Mouse (Mus musculus): Measurements from ENCODE around the gene Uts2.

Uts2 gene

DNA sequence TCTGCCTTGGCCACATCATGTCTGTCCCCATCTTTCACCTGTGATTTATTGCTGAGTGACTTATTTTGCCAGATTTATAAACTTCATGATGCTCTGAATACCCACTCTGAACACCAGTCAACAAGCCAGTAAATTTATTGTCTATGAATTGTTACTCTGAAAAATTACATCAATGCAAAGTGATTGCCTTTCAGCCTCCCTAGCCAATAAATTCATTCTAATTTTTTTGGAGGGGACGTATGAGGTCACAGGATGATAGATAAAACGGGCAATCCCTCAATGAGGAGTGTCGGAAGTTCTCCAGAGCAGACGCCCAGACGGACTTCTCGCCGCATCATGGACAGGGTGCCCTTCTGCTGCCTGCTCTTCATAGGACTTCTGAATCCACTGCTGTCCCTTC is at the start of gene Uts2:
Uts2 (plus strand) TSS at position 301 of the 400 bp plus-strand sequence.
- DNase-seq = no peak

DNA sequence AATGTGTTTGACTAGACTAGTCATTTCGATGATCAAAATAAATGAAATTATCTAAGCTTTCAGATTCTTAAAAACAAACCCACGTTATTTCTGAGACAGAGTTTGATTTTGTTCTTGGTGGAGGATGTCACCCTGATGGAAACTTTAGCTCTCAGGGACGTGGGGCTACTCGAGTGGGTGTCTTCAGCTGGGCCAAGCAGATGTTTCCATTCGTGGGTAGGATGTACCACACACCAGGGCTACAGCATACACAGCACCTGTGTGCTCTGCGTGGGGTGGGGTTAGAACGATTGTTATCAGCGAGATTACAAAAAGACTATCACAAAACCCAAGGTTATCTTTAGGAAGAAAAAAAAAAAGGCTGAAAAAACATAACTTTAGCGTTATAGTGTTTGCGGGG is 45.9 kb upstream of the Uts2 start:
- no peak for DNase-seq

DNA sequence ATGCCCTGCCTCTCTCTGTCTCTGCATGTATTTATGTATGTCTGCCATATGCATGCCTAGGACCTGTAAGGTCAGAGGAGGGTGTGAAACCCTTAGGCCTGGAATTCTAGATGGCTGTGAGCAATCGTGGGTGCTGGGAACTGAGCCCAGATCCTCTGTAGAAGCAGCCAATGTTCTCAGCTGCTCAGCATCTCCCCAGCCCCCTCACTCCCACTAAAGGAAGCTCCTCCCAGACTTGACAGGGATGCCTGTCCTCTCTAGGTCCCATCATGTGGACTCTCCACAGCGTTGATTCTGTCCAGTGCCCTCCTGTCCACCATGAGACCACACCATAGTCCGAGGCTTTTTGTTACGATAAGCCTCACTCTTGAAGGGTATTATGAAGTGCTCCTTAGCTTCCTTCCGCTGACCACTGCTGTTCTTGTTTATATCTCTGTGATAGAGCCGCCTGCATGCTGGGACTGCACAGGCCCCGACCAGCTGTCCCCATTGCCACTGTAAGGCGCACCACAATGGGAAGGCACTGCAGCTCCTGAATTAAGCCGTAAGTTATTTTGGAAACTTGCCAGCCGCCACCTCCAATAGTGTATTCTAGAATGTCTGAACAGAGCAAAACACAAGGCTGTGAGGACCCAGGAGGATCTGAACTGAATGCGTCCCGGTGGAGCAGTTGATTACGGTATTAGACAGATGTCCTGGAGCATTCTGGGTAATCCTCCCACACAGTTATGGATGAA is 40.4 kb upstream of the Uts2 start:
- DNase-seq = peak in 1 of 2 experiments; percentile 16

DNA sequence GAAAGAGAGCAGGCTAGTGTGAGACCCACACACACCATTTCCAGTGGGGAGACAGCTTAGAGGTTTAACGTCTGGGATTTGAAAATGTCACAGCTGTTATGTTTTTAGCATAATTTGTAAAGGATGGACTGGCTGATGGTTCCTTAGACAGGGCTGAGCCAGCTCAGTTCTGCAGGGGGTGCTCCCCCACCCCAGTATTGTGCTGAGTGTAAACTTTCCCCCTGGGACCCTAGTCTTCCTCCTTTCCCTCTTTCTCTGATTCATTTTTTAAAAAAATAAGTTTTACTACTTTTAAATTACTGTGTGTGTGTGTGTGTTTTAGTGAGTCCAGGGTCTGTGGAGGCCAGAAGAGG is 39.8 kb upstream of the Uts2 start:
- DNase-seq = no peak

DNA sequence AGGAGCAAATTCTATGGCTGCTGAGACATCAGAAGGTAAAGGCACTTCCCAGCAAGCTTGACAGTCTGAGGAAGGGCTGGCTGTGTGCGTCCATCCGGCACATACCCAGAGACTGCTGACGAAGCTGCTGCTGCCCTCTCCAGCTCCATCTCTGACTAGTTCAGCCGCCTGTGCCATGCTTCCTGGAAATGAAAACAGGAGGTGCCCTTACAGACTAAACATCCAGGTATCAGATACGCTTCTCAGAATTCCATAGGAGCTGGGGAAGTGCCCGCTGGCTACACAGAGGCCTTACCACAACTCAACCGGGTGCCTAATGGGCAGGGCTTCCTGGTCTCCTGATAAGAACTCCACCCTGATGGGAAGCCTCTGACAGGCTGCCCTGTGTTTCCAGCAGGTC is 38.4 kb upstream of the Uts2 start:
- no peak for DNase-seq

DNA sequence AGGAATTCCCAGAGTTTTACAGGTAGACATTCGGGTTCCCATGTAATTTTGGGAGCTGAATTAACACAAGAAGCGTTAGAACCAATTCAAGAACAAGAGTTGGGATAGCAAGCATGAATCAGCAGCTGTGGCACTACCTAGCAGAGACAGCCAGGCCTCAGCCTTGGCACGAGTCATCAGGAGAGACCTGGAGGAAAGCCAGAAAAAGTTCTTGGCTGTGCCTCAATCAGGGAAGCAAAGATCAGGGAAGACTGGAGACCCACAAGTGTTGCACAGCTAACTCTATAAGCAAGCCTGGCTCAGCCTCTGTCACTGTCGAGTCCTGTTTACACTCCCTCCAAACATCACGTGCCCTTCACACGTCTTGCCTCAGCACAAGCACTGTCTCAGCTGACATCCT is 34.7 kb upstream of the Uts2 start:
- no peak for DNase-seq

DNA sequence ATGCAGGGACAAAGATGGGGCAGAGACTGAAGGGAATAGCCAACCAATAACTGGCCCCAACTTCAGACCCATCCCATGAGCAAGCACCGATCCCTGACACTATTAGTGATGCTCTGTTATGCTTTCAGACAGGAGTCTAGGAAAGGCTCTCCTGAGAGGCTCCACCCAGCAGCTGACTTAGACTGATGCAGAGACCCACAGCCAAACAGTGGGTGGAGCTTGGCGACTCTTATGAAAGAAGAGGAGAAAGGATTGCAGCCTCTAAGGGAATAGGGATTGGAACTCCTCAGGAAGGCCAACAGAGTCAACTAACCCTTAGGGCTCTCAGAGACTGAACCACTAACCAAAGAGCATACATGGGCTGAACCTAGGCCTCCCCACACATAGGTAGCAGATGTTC is 33.2 kb upstream of the Uts2 start:
- no peak for DNase-seq

GRCm38 (mm10) chr4:150964635-150965554 is 32.0 kb upstream of the Uts2 start:
- peak; percentile 81 to 91 for DNase-seq

DNA sequence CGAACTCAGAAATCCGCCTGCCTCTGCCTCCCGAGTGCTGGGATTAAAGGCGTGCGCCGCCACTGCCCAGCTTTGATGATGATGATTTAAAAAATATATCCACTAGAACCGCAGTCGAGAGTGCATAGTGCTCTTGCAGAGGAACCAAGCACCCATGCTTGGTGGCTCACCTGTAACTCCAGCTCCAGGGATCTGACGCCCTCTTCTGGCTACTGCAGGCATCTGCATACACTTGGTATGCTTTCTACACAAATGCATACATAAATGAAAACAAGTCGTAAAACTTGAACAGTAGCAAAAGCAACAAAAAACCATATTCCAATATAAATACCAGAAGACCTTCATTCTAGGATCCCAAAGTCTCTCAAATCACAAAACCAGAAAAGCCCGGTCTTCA is 31.3 kb upstream of the Uts2 start:
- no peak for DNase-seq

DNA sequence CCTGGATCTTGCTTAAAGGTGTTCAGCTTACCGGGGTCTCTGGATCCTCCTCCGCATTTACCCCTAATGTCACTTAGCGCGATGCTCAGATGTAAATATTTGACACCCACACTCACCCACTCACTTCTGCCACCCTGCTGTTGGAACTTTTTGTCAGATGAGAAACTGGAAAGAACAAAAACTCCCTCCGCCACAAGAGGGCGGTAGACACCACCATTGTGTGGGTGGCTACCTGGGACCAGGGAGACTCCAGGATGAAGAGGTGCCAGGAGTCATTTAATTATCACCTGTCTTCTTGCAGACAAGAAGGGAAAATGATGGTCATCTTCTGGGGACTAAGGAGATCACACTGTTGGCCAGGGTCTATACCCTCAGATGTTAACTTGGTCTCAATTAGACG is 30.3 kb upstream of the Uts2 start:
- peak; percentile 51 to 79 for DNase-seq

DNA sequence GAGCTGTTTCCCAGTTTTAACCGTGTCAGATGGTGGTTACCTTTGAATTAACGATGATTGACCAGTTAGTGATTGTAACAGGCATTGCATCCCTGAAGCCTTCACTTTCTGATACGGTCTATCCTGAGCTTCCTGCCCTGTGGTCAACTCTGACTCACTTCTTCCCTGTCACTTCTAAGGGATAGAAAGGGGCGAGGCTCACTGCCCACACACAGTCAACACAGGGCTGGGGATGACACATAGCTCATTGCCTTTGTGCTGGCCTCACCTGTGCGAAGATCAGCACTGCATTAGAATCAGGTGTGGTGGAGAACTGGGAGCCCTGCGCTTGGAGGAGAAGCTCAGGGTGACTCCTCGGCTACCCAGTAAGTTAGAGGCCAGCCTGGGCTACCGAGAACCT is 27.9 kb upstream of the Uts2 start:
- DNase-seq = no peak

DNA sequence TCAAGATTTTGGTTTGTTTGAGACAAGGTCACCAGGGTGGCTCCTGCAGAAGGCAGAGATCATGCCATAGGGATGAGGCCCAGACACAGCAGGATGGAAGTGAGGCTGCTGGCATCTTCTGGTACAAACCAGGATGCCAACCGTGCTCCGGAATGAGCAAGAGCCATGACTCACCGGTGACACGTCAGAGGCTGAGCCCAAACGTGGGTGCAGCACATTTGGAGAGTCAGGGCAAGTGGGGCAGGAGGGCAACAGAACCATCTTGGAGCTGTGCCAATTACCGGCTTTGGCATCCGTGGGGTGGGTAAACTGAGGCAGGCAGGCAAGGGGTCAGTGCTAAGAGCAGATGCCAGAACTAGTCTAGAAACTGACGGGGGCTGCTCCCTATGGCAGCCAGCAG is 23.6 kb upstream of the Uts2 start:
- peak in 1 of 2 experiments; percentile 9 for DNase-seq

DNA sequence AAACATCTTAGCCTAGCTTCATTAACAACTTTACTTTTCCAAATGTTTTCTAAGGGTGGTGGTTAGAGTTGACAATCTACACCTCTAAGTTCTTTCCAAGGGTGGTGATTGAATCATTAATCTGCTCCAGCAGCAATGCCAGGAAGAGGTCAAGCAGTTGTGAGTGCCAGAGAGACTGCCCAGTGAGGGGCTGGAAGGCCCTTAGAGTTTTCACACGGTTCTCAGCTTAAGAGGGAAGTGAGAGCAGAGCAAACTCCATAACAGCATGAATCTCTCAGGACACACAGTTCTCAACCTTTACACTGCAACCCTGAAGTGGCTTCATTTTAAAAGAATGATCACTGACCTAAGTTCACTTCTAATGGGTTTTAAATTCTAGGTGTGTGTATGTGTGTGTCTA is 21.8 kb upstream of the Uts2 start:
- DNase-seq = no peak

DNA sequence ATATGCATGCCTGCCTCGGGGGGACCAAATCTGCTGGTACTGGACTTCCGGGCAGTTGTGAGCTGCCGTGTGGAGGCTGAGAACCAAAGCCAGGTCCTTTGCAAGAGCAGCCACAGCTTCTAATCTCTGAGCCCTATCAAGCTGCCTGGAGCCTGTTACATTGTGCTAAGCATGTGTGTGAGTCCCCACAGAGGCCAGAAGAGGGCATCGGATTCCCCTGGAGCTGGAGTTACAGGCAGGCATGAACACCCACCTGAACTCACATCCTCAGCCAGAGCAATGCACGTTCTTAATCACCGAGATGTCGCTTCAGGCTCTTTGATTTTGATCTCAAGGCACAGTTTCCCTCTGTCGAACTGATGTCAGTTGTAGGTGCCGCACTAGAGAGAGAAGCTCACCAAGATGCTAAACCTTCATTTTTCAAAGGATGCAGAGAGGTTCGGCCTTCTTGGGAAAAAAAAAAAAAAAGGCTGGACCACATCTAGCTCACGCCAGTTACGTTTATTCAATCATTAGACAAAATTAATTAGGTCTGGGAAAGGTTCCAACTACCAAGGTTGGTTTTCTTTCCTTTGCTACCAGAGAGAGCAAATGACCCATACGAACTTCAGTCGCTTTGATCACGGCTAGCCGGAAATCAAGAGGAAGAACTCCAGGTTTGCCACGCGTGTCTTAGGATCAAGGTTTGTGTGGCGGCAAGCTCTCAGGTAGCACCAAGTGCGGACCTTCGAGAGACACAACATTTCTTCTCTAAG is 18.6 kb upstream of the Uts2 start:
- DNase-seq = no peak

- DNase-seq = no peak
These were observed 17.4 kb upstream of the Uts2 start for GRCm38 (mm10) chr4:150979455-150979854.

GRCm38 (mm10) chr4:150980153-150980552 is 16.7 kb upstream of the Uts2 start:
- DNase-seq = no peak

- peak in 1 of 2 experiments; percentile 15 for DNase-seq
These were observed 6.7 kb upstream of the Uts2 start for GRCm38 (mm10) chr4:150990148-150990547.

- no peak for DNase-seq
These were observed 1.7 kb downstream of the Uts2 start for GRCm38 (mm10) chr4:150998626-150999025.

DNA sequence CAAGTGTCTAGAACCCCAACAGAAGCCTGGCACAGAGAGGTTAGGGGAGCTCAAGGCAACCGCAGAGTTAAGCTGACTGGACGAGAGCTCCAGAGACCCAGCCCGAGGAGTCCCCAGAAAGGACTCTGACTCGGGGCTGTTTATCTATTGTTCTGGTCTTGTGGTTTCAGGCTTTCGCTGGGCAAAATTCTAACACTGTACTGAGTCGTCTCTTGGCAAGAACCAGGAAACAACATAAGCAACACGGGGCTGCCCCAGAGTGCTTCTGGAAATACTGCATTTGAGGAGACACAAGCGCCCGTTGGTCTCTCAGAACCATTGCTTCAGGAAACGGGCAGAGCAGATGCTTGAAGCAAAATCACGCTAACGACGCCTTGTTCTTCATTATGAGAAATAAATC is 4.5 kb downstream of the Uts2 start:
- DNase-seq = no peak

DNA sequence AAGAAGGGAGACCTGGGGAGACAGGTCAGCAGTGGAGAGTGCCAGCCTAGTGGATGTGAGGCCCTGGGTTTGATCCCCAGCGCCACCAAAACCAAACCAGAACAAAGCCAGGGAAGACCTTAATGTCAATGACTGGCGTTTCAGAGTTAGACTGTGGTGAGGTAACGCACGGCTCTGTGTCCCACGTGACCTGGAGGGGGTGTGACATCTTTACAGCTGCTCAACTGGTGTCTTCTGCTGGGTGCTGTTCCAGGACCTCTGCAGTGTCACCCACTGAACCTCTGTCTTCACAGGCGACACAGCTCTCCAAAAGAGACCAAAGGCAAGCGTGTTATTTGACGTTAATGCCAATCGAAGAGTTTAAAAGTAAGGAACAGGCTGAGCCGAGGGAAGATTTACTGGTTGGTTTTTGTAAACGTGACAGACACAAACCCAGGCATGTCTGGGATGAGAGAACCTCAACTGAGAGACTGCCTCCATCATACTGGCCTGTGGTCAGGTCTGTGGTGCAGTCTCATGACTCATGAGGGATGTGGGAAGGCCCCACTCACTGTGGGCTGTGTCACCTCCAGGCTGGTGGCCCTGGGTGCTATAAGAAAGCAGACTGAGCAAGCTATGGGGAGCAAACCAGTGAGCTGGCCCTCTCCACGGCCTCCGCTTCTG is 8.9 kb downstream of the Uts2 start:
- no peak for DNase-seq

DNA sequence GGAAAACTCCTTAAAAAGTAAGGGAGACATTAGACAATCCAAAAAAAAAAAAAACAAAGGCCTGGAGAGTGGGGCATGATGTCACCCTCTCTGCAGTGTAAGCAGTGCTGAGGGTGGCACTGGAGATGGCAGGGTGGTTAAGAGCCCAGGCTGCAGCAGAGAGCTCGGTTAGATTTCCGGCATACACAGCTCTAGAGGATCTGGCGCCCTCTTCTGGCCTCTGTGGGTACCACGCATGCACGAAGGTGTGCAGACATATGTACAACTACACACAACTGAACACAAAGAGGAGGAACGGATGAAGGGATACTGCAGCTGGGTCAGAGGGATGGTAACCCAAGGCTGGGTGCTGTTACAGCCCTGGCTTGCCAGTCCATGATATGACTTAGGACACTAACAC is 10.0 kb downstream of the Uts2 start:
- DNase-seq = peak; percentile 33 to 51

- no peak for DNase-seq
These were observed 13.4 kb downstream of the Uts2 start for GRCm38 (mm10) chr4:151010316-151010715.

GRCm38 (mm10) chr4:151015946-151016345 is 19.0 kb downstream of the Uts2 start:
- DNase-seq = no peak

Data from cerebellum, postnatal 25 days (tissue).